27 mouse cellular contexts compared by ENCODE assay signal in the genomic region with DNA sequence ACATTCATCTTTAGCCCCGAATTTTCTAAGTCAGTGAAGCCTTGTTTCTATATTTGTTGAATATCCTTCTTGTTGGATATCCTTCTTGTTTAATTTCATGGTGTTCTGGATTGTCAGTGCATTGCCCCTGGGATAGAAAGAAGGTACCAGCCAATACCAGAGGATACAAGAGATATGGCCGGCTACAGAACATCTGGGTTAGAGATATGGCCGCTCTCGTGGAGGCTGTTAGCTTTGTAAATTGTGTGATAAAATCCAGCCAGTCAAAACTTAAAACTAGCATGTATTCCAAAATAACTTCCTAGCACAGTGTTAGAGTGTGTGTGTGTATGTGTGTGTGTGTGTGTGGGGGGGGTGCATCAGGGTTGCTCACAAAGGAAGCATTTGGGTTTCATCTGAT.
"Had no signal": no experiment of that assay in that cellular context is flagged by ENCODE, and none has a peak within 500 bp of the region (broad histone marks: within the 10 kb centered on the region; RNA-seq: fewer than 3 reads in every experiment).

No protein-coding gene starts in this region.

- H3K27ac ChIP-seq: embryonic facial prominence, embryonic 10.5 days; embryonic facial prominence, embryonic 12.5 days; embryonic facial prominence, embryonic 13.5 days; embryonic facial prominence, embryonic 15.5 days; forebrain, embryonic 10.5 days; forebrain, embryonic 12.5 days; forebrain, embryonic 13.5 days; forebrain, embryonic 15.5 days; gastrocnemius, adult 2 months; heart, adult 2 months had no signal

- H3K36me3 ChIP-seq: embryonic facial prominence, embryonic 10.5 days; embryonic facial prominence, embryonic 12.5 days; embryonic facial prominence, embryonic 13.5 days; embryonic facial prominence, embryonic 15.5 days; forebrain, embryonic 10.5 days; forebrain, embryonic 12.5 days; forebrain, embryonic 15.5 days had no signal

- DNase-seq: cerebellum, adult 9-10 months; cerebellum, adult 9-11 months; cerebellum, postnatal 10 days; cerebellum, postnatal 14 days; cerebellum, postnatal 25 days; cerebellum, postnatal 36 days; embryo, embryonic 11 days; forebrain, postnatal 0 days; gastrocnemius, adult 2 months; gastrocnemius, postnatal 10 days; gastrocnemius, postnatal 14 days; gastrocnemius, postnatal 25 days; gastrocnemius, postnatal 36 days; heart, adult 11 months; heart, adult 18-20 months; heart, adult 2 months had no signal

- H3K9ac ChIP-seq: embryonic facial prominence, embryonic 12.5 days; embryonic facial prominence, embryonic 13.5 days; embryonic facial prominence, embryonic 15.5 days; forebrain, embryonic 12.5 days; forebrain, embryonic 13.5 days; forebrain, embryonic 15.5 days; forebrain, postnatal 0 days had no signal

- H3K27me3 ChIP-seq: embryonic facial prominence, embryonic 12.5 days; embryonic facial prominence, embryonic 13.5 days; embryonic facial prominence, embryonic 15.5 days; forebrain, embryonic 12.5 days; forebrain, embryonic 13.5 days; forebrain, embryonic 15.5 days had no signal

- H3K9me3 ChIP-seq: embryonic facial prominence, embryonic 10.5 days; embryonic facial prominence, embryonic 12.5 days; embryonic facial prominence, embryonic 13.5 days; embryonic facial prominence, embryonic 15.5 days; forebrain, embryonic 10.5 days; forebrain, embryonic 12.5 days; forebrain, embryonic 13.5 days; forebrain, embryonic 15.5 days had no signal

- H3K4me3 ChIP-seq: embryonic facial prominence, embryonic 10.5 days; embryonic facial prominence, embryonic 12.5 days; embryonic facial prominence, embryonic 13.5 days; embryonic facial prominence, embryonic 15.5 days; erythroblast, embryonic 14.5 days; forebrain, embryonic 10.5 days; forebrain, embryonic 12.5 days; forebrain, embryonic 13.5 days; forebrain, embryonic 15.5 days; gastrocnemius, adult 2 months; heart, adult 2 months had no signal

- ATAC-seq: forebrain, embryonic 13.5 days; forebrain, embryonic 14.5 days; forebrain, embryonic 15.5 days; forebrain, embryonic 16.5 days; forebrain, postnatal 0 days had no signal

- H3K4me1 ChIP-seq: embryonic facial prominence, embryonic 10.5 days; embryonic facial prominence, embryonic 12.5 days; embryonic facial prominence, embryonic 13.5 days; embryonic facial prominence, embryonic 15.5 days; forebrain, embryonic 10.5 days; forebrain, embryonic 12.5 days; forebrain, embryonic 13.5 days; forebrain, embryonic 15.5 days had no signal
